Mouse (Mus musculus): ENCODE data around the gene Caln1. TPM values are rescaled to one million over a fixed set of nuclear protein-coding genes. Genes with fewer than 3 reads are reported as not detected.

Caln1 gene
- polyA plus RNA-seq, 1 experiment from 2014 or later: 0.31 TPM

DNA sequence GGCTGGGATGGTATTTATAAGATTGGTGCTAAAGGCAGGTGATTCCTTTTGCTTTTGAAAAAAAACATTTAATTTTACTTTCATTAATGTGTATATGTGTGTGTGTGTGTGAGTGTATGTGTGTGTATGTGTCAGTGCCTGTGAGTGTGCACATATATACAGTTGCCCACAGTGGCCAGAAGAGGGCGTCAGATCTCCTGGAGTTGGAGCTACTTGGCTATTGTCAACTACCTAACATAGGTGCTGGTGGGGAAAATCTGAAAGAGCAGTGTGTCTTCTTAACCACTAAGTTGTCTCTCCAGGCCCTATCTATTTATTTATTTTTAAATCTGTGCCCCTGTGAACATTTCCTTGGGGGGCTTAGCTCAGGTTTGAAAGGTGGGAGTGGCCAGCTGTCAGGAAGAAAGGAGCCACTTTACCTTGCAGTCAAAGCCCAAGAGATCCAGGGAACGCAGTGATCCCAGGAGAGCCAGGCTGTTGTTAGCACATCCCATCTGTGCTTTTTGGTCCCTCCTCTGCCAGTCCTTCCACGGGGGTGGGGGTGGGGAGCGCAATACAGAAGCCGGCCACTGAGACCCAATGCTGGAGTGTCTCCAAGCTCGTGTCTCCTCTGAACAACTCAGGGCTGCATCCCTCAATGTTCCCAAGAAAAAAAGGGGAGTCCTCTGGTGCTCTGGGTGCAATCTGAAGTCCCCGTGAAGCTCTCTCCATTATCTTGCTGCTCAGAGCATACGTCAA, 24.5 kb downstream of the Caln1 start:
- Histone ChIP-seq H3K9ac (ENCODE audit: low read length) (no peak overlapping the region), H3K4me3 (ENCODE audit: control insufficient read depth in 1 of 2, insufficient read depth in 1 of 2, low read depth in 1 of 2, low read length in 2 of 2) (no peak overlapping the region), H3K36me3 (ENCODE audit: control insufficient read depth, insufficient read depth, low read length) (no peaks in the 10 kb centered on the region), H3K9me3 (ENCODE audit: control insufficient read depth, low read length) (peaks cover 2% of the 10 kb centered on the region; the same call in 1 of the 2 replicates), H3K27me3 (ENCODE audit: control insufficient read depth, insufficient read depth, low read length) (no peaks in the 10 kb centered on the region), H3K4me2 (ENCODE audit: low read length) (no peak overlapping the region), H3K4me1 (ENCODE audit: control insufficient read depth in 2 of 2, insufficient read depth in 2 of 2, low read length in 2 of 2) (no peaks in the 10 kb centered on the region), H3K27ac (replicated peaks in 1 of 2; ENCODE audit: control insufficient read depth in 1 of 2, insufficient read depth in 1 of 2, low read depth in 2 of 2, low read length in 2 of 2) (no peak overlapping the region)
- 38% methylated on average over 8 of the region's 8 CpGs for WGBS
- ATAC-seq (ENCODE audit: insufficient number of reproducible peaks, insufficient read depth, low FRiP score, low read depth): no peak

GRCm38 (mm10) chr5:130394386-130394785, 25.1 kb downstream of the Caln1 start:
- Histone ChIP-seq H3K4me1 (ENCODE audit: control insufficient read depth in 2 of 2, insufficient read depth in 2 of 2, low read length in 2 of 2) (no peaks in the 10 kb centered on the region), H3K27ac (replicated peaks in 1 of 2; ENCODE audit: control insufficient read depth in 1 of 2, insufficient read depth in 1 of 2, low read depth in 2 of 2, low read length in 2 of 2) (no peak overlapping the region), H3K4me3 (ENCODE audit: control insufficient read depth in 1 of 2, insufficient read depth in 1 of 2, low read depth in 1 of 2, low read length in 2 of 2) (no peak overlapping the region), H3K9me3 (ENCODE audit: control insufficient read depth, low read length) (peaks cover 4% of the 10 kb centered on the region; the same call in 1 of the 2 replicates), H3K9ac (ENCODE audit: low read length) (no peak overlapping the region), H3K27me3 (ENCODE audit: control insufficient read depth, insufficient read depth, low read length) (no peaks in the 10 kb centered on the region), H3K4me2 (ENCODE audit: low read length) (no peak overlapping the region), H3K36me3 (ENCODE audit: control insufficient read depth, insufficient read depth, low read length) (no peaks in the 10 kb centered on the region)
- no peak for ATAC-seq (ENCODE audit: insufficient number of reproducible peaks, insufficient read depth, low FRiP score, low read depth)
- WGBS: 62% methylated on average over 8 of the region's 8 CpGs

DNA sequence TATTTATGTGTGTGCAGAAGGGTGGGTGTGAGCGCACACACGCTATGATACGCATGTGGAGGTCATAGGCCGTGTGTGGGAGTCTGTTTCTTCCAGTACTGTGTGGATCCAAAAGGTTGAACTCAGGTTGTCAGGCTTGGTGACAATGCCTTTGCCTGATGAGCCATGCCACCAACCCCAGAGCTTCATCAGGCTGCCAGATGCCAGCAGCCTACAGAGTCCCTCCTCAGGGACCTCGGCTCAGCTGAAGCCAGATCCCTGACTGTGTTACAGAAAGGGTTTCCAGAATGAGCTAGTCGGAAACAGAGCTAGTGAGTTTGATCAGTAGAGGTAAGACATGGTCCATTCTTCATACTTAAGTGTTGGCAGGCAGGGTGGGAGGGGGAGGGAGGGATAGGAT, 25.9 kb downstream of the Caln1 start:
- H3K9me3 ChIP-seq (ENCODE audit: control insufficient read depth, low read length): peaks cover 4% of the 10 kb centered on the region; the same call in 1 of the 2 replicates
- H3K9ac ChIP-seq (ENCODE audit: low read length): no peak overlapping the region
- H3K27ac ChIP-seq (replicated peaks in 1 of 2; ENCODE audit: control insufficient read depth in 1 of 2, insufficient read depth in 1 of 2, low read depth in 2 of 2, low read length in 2 of 2): no peak overlapping the region
- H3K4me2 ChIP-seq (ENCODE audit: low read length): no peak overlapping the region
- no peak overlapping the region for H3K4me3 ChIP-seq (ENCODE audit: control insufficient read depth in 1 of 2, insufficient read depth in 1 of 2, low read depth in 1 of 2, low read length in 2 of 2)
- no peaks in the 10 kb centered on the region for H3K4me1 ChIP-seq (ENCODE audit: control insufficient read depth in 2 of 2, insufficient read depth in 2 of 2, low read length in 2 of 2)
- no peaks in the 10 kb centered on the region for H3K36me3 ChIP-seq (ENCODE audit: control insufficient read depth, insufficient read depth, low read length)
- H3K27me3 ChIP-seq (ENCODE audit: control insufficient read depth, insufficient read depth, low read length): no peaks in the 10 kb centered on the region
- 64% methylated on average over 6 of the region's 6 CpGs for WGBS
- ATAC-seq (ENCODE audit: insufficient number of reproducible peaks, insufficient read depth, low FRiP score, low read depth): no peak

GRCm38 (mm10) chr5:130400136-130400917, 31.1 kb downstream of the Caln1 start:
- 75% methylated on average over 8 of the region's 8 CpGs for WGBS
- no peaks in the 10 kb centered on the region for H3K4me1 ChIP-seq (ENCODE audit: control insufficient read depth in 2 of 2, insufficient read depth in 2 of 2, low read length in 2 of 2)
- H3K9me3 ChIP-seq (ENCODE audit: control insufficient read depth, low read length): peaks cover 22% of the 10 kb centered on the region
- H3K4me2 ChIP-seq (ENCODE audit: low read length): no peak overlapping the region
- no peak for ATAC-seq (ENCODE audit: insufficient number of reproducible peaks, insufficient read depth, low FRiP score, low read depth)
- no peaks in the 10 kb centered on the region for H3K36me3 ChIP-seq (ENCODE audit: control insufficient read depth, insufficient read depth, low read length)
- H3K27ac ChIP-seq (replicated peaks in 1 of 2; ENCODE audit: control insufficient read depth in 1 of 2, insufficient read depth in 1 of 2, low read depth in 2 of 2, low read length in 2 of 2): no peak overlapping the region
- no peak overlapping the region for H3K9ac ChIP-seq (ENCODE audit: low read length)
- no peaks in the 10 kb centered on the region for H3K27me3 ChIP-seq (ENCODE audit: control insufficient read depth, insufficient read depth, low read length)
- no peak overlapping the region for H3K4me3 ChIP-seq (ENCODE audit: control insufficient read depth in 1 of 2, insufficient read depth in 1 of 2, low read depth in 1 of 2, low read length in 2 of 2)

DNA sequence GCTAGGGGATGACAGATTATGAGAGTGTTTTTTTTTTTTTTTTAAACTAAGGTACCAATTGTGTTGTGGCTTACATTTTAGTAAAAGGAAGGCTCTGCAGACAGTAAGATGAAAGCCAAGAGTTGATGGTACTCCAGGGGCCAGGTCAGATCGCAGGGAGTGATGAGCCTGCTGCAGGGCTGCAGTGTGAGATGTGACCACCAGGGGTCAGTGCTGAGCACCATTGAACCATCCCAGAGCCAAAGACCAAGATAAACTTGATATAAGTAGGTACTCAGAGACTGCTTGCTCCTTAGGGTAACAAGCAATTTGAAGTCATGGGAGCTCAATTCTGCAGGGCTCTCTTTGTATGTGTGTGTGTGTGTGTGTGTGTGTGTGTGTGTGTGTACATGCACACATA, 35.9 kb downstream of the Caln1 start:
- peaks cover 19% of the 10 kb centered on the region; the same call in 1 of the 2 replicates for H3K9me3 ChIP-seq (ENCODE audit: control insufficient read depth, low read length)
- no peak overlapping the region for H3K27ac ChIP-seq (replicated peaks in 1 of 2; ENCODE audit: control insufficient read depth in 1 of 2, insufficient read depth in 1 of 2, low read depth in 2 of 2, low read length in 2 of 2)
- no peak overlapping the region for H3K4me2 ChIP-seq (ENCODE audit: low read length)
- H3K27me3 ChIP-seq (ENCODE audit: control insufficient read depth, insufficient read depth, low read length): no peaks in the 10 kb centered on the region
- no peaks in the 10 kb centered on the region for H3K4me1 ChIP-seq (ENCODE audit: control insufficient read depth in 2 of 2, insufficient read depth in 2 of 2, low read length in 2 of 2)
- WGBS: 52% methylated on average over 1 of the region's 1 CpGs
- no peak for ATAC-seq (ENCODE audit: insufficient number of reproducible peaks, insufficient read depth, low FRiP score, low read depth)
- no peak overlapping the region for H3K9ac ChIP-seq (ENCODE audit: low read length)
- no peaks in the 10 kb centered on the region for H3K36me3 ChIP-seq (ENCODE audit: control insufficient read depth, insufficient read depth, low read length)
- no peak overlapping the region for H3K4me3 ChIP-seq (ENCODE audit: control insufficient read depth in 1 of 2, insufficient read depth in 1 of 2, low read depth in 1 of 2, low read length in 2 of 2)

DNA sequence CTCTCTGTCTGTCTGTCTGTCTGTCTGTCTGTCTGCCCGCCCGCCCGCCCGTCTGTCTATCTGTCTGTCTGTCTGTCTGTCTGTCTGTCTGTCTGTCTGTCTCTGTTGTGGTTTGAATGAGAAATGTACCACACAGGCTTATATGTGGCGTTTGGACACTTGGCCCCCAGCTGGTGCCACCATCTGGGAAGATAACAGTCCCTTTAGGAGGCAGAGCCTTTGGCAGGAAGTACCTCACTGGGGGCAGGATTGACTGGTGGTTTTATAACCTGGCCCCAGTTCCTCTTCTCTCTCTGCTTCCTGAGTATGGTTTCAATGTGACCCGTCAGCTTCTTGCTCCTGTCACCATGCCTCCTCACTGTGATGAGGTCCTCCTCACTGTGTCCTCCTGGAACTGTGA, 40.5 kb downstream of the Caln1 start:
- Histone ChIP-seq H3K9ac (ENCODE audit: low read length) (no peak overlapping the region), H3K4me2 (ENCODE audit: low read length) (no peak overlapping the region), H3K27me3 (ENCODE audit: control insufficient read depth, insufficient read depth, low read length) (no peaks in the 10 kb centered on the region), H3K4me1 (ENCODE audit: control insufficient read depth in 2 of 2, insufficient read depth in 2 of 2, low read length in 2 of 2) (no peaks in the 10 kb centered on the region), H3K36me3 (ENCODE audit: control insufficient read depth, insufficient read depth, low read length) (no peaks in the 10 kb centered on the region), H3K27ac (replicated peaks in 1 of 2; ENCODE audit: control insufficient read depth in 1 of 2, insufficient read depth in 1 of 2, low read depth in 2 of 2, low read length in 2 of 2) (no peak overlapping the region), H3K9me3 (ENCODE audit: control insufficient read depth, low read length) (peaks cover 6% of the 10 kb centered on the region), H3K4me3 (ENCODE audit: control insufficient read depth in 1 of 2, insufficient read depth in 1 of 2, low read depth in 1 of 2, low read length in 2 of 2) (no peak overlapping the region)
- 89% methylated on average over 6 of the region's 6 CpGs for WGBS
- ATAC-seq (ENCODE audit: insufficient number of reproducible peaks, insufficient read depth, low FRiP score, low read depth): no peak

DNA sequence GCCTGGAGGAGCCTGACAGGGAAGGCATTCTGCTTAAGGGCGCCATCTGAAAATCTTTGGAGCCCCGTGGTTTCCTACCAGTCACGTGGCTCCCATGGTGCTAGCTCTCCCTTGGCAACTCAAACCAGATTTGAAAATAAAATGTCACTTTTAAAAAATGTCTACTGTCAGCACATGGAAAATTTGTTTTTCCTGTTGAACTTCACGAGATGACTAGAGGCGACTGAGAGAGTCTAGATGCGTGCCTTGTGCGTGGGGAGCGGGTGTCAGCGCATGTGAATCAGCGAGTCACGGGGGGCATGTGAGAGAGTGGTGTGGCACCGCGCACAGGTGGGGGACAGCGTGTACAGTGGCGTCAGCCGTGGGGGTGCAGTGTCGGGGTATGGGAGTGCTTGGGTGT, 42.3 kb downstream of the Caln1 start:
- peaks cover 6% of the 10 kb centered on the region for H3K9me3 ChIP-seq (ENCODE audit: control insufficient read depth, low read length)

More for the DNA sequence above, 42.3 kb downstream of the Caln1 start:
- H3K4me3 ChIP-seq (ENCODE audit: control insufficient read depth in 1 of 2, insufficient read depth in 1 of 2, low read depth in 1 of 2, low read length in 2 of 2): no peak overlapping the region
- WGBS: 90% methylated on average over 17 of the region's 17 CpGs
- no peaks in the 10 kb centered on the region for H3K36me3 ChIP-seq (ENCODE audit: control insufficient read depth, insufficient read depth, low read length)
- H3K4me2 ChIP-seq (ENCODE audit: low read length): no peak overlapping the region
- H3K9ac ChIP-seq (ENCODE audit: low read length): no peak overlapping the region
- H3K4me1 ChIP-seq (ENCODE audit: control insufficient read depth in 2 of 2, insufficient read depth in 2 of 2, low read length in 2 of 2): no peaks in the 10 kb centered on the region
- ATAC-seq (ENCODE audit: insufficient number of reproducible peaks, insufficient read depth, low FRiP score, low read depth): no peak
- H3K27ac ChIP-seq (replicated peaks in 1 of 2; ENCODE audit: control insufficient read depth in 1 of 2, insufficient read depth in 1 of 2, low read depth in 2 of 2, low read length in 2 of 2): no peak overlapping the region
- no peaks in the 10 kb centered on the region for H3K27me3 ChIP-seq (ENCODE audit: control insufficient read depth, insufficient read depth, low read length)

Measured in heart, embryonic 14.5 days (tissue).